Mouse (Mus musculus) heart, embryonic 16.5 days (tissue): ENCODE data around the gene Cgas. TPM values are rescaled to one million over a fixed set of nuclear protein-coding genes. Genes with fewer than 3 reads are reported as not detected.

ENCODE experiments used
- ATAC-seq: fragments of 200-750 bp; cut with Nextera tagmentation; replicated peaks from 2 replicates; pipeline ENCODE4 v1.8.0; 2017; ENCODE audit warnings: moderate number of reproducible peaks; ENCODE audit not compliant: insufficient read depth, low FRiP score; ENCODE audit errors: extremely low read depth
- H3K27ac ChIP-seq: fragments of 300-500 bp; sonication (generic); 2 replicates; pipeline ENCODE4 v1.5.1; 2014; ENCODE audit warnings: mild to moderate bottlenecking, low read length, control low read depth, moderate library complexity
- H3K27me3 ChIP-seq: fragments of 300-500 bp; sonication (generic); 2 replicates; pipeline ENCODE4 v1.6.1; 2014; ENCODE audit warnings: low read length, mixed read lengths; ENCODE audit not compliant: control insufficient read depth, insufficient read depth
- H3K36me3 ChIP-seq: fragments of 300-500 bp; sonication (generic); 2 replicates; pipeline ENCODE4 v1.6.1; 2014; ENCODE audit not compliant: control insufficient read depth, insufficient read depth
- H3K4me1 ChIP-seq: fragments of 300-500 bp; sonication (generic); 2 replicates; pipeline ENCODE4 v1.6.1; 2014; ENCODE audit warnings: low read length, mixed read lengths; ENCODE audit not compliant: control insufficient read depth, insufficient read depth
- H3K4me2 ChIP-seq: fragments of 300-500 bp; sonication (generic); 2 replicates; pipeline ENCODE4 v1.6.1; 2014; ENCODE audit warnings: low read depth, mild to moderate bottlenecking, control low read depth, low read length
- H3K4me3 ChIP-seq: fragments of 300-500 bp; sonication (generic); 2 replicates; pipeline ENCODE4 v1.5.1; 2014; ENCODE audit warnings: mild to moderate bottlenecking, control low read depth, low read length
- H3K9ac ChIP-seq: fragments of 300-500 bp; sonication (generic); 2 replicates; pipeline ENCODE4 v1.6.1; 2014; ENCODE audit warnings: low read length, control low read depth
- H3K9me3 ChIP-seq: fragments of 300-500 bp; sonication (generic); replicated peaks from 2 replicates; pipeline ENCODE4 v1.6.1; 2016; ENCODE audit warnings: low read length; ENCODE audit not compliant: control insufficient read depth
- WGBS: fragments of 180-500 bp; shearing (Covaris S2); extraction: QIAGEN DNeasy Blood & Tissue Kit; methylation state at CpG from one replicate; pipeline ENCODE4 v1.1.7; 2014; 5-methylcytosine and 5-hydroxymethylcytosine counted together
- polyA plus RNA-seq: library from polyadenylated mRNA; unstranded; fragments of >200 nt; fragmentation: Nextera tagmentation; extraction: Ambion mirVana; gene quantifications from 2 replicates; pipeline ENCODE4 v1.2.1, GENCODE M21; 2015

Cgas gene
- polyA plus RNA-seq, 1 experiment from 2014 or later: 1.5 TPM

DNA sequence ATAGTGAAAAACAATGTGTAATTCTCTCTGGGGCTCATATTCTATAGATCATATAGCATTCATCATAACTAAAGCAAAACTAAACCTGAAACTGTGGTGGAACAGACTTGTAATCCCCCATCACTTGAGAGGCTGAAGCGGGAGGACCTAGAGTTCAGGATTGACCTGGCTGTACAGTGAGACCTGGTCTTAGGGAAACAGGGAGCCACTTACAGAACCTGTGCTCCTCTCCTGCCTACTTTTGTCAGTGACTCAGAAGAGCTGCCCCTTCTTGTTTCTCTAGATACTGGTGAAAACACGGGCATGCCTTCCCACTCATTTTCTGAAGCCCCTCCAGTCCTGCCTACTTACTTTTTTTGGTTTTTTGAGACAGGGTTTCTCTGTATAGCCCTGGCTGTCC, 31.2 kb upstream of the Cgas start:
- peaks cover 12% of the 10 kb centered on the region for H3K4me1 ChIP-seq
- ATAC-seq: no peak
- no peak overlapping the region for H3K4me3 ChIP-seq
- no peak overlapping the region for H3K27ac ChIP-seq
- no peak overlapping the region for H3K4me2 ChIP-seq
- no peaks in the 10 kb centered on the region for H3K27me3 ChIP-seq
- no peak overlapping the region for H3K9ac ChIP-seq
- no peaks in the 10 kb centered on the region for H3K9me3 ChIP-seq
- 69% methylated on average over 2 of the region's 2 CpGs for WGBS
- peaks cover 53% of the 10 kb centered on the region for H3K36me3 ChIP-seq

DNA sequence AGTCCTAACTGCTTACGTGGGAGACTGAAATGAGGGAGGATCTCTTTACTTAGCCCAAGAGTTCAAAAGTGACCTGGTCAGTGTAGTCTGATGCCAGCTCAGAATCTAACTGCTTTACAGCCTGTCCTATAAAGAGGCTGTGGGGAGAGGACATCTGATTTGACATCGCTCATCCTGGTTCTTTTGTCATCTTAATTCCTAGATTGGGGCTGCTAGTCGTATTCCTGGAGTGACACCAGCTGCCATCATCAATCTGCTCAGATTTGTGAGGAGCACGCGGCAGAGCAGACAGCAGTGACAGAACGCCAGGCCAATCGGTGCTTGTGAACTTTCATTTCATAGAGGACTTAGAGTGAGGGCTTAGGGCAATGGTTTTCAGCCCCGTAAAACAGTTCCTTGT, 30.6 kb upstream of the Cgas start:
- Histone ChIP-seq H3K4me1 (peaks cover 7% of the 10 kb centered on the region), H3K4me2 (no peak overlapping the region), H3K27me3 (no peaks in the 10 kb centered on the region), H3K9ac (no peak overlapping the region), H3K4me3 (no peak overlapping the region), H3K27ac (no peak overlapping the region), H3K9me3 (no peaks in the 10 kb centered on the region), H3K36me3 (peaks cover 53% of the 10 kb centered on the region)
- no peak for ATAC-seq
- 88% methylated on average over 8 of the region's 8 CpGs for WGBS

DNA sequence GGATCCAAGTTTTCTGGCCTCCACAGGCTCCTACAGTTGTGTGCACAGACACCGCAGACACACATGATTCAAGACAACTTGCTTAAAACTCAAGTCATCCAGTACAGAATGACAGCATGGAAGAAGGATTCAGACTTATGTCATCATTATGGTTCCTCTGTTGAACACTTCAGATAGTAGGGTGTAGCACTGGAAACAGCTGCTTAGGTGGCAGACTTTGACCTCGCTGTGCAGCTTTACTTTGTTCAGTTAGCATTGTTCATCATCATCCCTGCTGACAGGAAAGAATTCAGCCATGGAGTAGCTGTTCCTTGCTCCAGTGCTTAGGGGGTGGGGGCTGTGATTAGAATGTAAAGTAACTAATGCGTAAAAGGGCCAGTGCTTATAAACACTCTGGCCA, 22.7 kb upstream of the Cgas start:
- Histone ChIP-seq H3K4me1 (no peaks in the 10 kb centered on the region), H3K9me3 (no peaks in the 10 kb centered on the region), H3K27me3 (no peaks in the 10 kb centered on the region), H3K27ac (no peak overlapping the region), H3K9ac (no peak overlapping the region), H3K4me2 (no peak overlapping the region), H3K36me3 (peaks cover 70% of the 10 kb centered on the region), H3K4me3 (no peak overlapping the region)
- no peak for ATAC-seq
- 77% methylated on average over 3 of the region's 3 CpGs for WGBS

DNA sequence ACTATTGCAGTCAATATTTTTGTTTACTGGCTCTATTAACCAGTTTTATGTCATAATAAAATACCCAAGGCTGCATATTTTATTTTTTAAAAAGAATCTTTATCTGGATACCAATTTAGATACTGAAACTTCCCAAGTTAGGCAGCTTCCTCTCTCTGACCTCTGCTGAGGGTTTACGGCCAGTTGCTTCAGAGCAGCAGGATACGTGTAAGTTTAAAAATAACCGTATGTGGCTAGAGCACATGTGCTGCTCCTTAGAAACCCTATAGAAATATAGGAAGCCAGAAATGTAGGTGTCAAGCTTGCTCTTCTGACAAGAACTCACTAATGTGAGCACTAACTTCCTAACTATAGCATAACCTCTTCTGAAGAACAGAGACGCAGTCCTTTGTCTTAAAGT, 20.3 kb upstream of the Cgas start:
- H3K9ac ChIP-seq: no peak overlapping the region
- no peak overlapping the region for H3K4me2 ChIP-seq
- no peaks in the 10 kb centered on the region for H3K27me3 ChIP-seq
- H3K27ac ChIP-seq: no peak overlapping the region
- ATAC-seq: no peak
- no peaks in the 10 kb centered on the region for H3K9me3 ChIP-seq
- WGBS: 64% methylated on average over 4 of the region's 4 CpGs
- no peaks in the 10 kb centered on the region for H3K4me1 ChIP-seq
- peaks cover 68% of the 10 kb centered on the region for H3K36me3 ChIP-seq
- no peak overlapping the region for H3K4me3 ChIP-seq

DNA sequence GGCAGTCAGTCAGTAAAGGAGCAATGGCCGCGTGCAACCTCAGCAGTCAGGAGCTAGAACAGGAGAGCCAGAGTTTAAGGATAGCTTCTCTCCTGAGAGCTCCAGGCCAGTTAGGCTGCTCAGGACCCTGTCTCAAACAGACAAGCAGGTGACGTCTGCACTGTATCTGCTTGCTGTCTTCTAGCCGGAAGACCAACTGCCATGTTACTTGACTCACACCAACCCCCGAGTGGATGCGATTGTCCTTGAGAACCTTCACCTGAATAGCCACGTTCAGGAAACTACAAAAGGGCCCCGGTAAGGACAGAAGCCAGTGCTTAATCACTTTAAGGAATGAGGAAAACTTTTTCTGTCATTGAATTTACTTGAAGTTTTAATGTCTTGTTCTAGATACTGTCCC, 14.0 kb upstream of the Cgas start:
- Histone ChIP-seq H3K9me3 (no peaks in the 10 kb centered on the region), H3K27me3 (no peaks in the 10 kb centered on the region), H3K4me2 (no peak overlapping the region), H3K36me3 (peaks cover 53% of the 10 kb centered on the region), H3K4me3 (no peak overlapping the region), H3K9ac (no peak overlapping the region), H3K4me1 (no peaks in the 10 kb centered on the region), H3K27ac (no peak overlapping the region)
- WGBS: 82% methylated on average over 8 of the region's 8 CpGs
- ATAC-seq: no peak

DNA sequence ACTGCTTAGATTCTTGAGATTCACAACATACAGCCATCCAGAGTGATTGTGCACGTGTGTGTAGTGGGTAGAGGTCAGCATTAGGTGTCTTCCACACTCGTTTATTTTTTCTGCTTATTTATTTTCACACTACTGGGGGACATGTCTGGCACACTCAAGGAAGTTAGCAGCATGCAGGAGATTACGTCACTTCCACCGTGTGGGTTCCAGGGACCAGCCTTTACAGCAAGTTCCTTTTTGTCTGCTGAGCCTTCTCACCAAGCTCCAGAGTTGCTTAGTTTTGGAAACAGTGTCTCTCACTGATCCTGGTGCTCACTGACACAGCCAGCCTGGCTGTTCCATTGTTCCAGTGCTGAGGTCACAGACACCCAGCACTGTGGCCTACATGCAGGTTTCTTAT, 8.3 kb upstream of the Cgas start:
- H3K9ac ChIP-seq: no peak overlapping the region
- H3K4me2 ChIP-seq: no peak overlapping the region
- H3K27me3 ChIP-seq: peaks cover 3% of the 10 kb centered on the region; the same call in 1 of the 2 replicates
- no peak overlapping the region for H3K4me3 ChIP-seq
- H3K4me1 ChIP-seq: peaks cover 7% of the 10 kb centered on the region
- 63% methylated on average over 4 of the region's 4 CpGs for WGBS
- no peaks in the 10 kb centered on the region for H3K9me3 ChIP-seq
- ATAC-seq: no peak
- H3K27ac ChIP-seq: no peak overlapping the region
- H3K36me3 ChIP-seq: peaks cover 24% of the 10 kb centered on the region

DNA sequence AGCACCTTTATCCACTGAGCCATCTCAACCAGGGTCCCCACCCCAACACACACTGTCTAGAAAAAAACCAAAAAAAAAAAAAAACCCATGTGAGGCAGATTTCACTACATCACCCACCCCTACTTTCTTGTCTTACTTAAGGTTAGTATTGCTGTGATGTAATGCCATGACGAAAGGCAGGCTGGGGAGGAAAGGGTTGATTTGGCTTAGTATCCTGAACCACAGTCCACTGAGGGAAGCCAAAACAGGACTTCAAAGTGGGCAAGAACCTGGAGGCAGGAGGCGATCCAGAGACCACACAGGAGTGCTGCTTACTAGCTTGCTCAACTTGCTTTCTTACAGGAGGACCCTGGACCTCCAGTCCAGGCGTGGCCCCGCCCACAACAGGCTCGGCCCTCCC, 7.4 kb upstream of the Cgas start:
- Histone ChIP-seq H3K27ac (no peak overlapping the region), H3K4me2 (no peak overlapping the region), H3K27me3 (peaks cover 6% of the 10 kb centered on the region), H3K9ac (no peak overlapping the region), H3K9me3 (no peaks in the 10 kb centered on the region), H3K36me3 (peaks cover 24% of the 10 kb centered on the region), H3K4me1 (peaks cover 7% of the 10 kb centered on the region), H3K4me3 (no peak overlapping the region)
- no peak for ATAC-seq
- 78% methylated on average over 5 of the region's 5 CpGs for WGBS

DNA sequence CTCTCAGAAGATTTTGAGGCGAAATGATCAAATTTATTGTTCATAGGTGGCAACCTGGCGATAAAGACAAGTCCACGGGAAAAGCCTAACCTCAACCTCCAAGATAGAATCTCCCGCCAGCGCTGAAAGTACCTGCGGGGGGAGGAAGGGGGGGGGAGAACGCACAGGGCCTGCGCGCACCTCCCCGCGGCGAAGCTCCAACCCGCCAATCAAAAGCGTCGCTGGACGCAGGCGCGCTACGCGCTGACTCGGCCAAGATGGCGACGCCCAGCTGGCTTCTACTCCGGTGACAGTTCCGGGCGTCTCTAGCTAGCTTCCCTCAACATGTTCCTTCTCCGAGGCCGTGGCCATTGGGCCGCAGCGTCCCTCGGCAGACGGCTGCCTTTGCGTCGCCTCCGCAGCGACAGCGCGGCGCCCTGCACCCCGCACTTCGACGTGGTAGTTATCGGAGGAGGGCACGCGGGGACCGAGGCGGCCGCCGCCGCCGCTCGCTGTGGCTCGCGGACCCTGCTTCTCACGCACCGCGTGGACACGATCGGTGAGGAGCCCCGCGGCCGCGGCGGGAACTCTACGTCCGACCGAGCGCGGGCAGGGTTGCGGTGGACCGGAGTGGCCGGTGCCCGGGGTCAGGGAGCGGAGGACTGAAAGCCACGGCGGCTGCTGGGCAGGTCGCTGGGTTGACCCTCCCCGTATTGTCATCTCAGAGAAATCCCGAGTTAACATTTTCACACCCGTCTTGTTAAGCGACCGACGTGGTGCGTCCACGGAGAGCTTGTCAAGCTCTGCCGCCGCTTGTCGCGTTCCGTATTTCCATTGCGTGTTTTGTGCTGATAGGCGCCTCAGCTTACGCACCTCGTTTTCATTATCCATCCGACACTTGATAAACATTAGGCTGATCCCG, 5.2 kb upstream of the Cgas start, which contains the start of the genes Mto1 and Gm17324:
Gene Mto1, plus strand, starts transcription at position 236 of the 901 bp plus-strand sequence.
Gene Gm17324, minus strand, starts transcription at position 814 of the 901 bp plus-strand sequence.
- peaks cover 18% of the 10 kb centered on the region for H3K27me3 ChIP-seq
- peak within 1 kb of the TSS; percentile 87 for H3K4me2 ChIP-seq
- peak within 1 kb of the TSS; percentile 95 for H3K9ac ChIP-seq
- H3K4me1 ChIP-seq: peaks cover 7% of the 10 kb centered on the region
- H3K27ac ChIP-seq: peak within 1 kb of the TSS; percentile 96
- H3K9me3 ChIP-seq: no peaks in the 10 kb centered on the region
- H3K4me3 ChIP-seq: peak within 1 kb of the TSS; percentile 99
- peaks cover 13% of the 10 kb centered on the region for H3K36me3 ChIP-seq
- ATAC-seq: peak; percentile 91
- WGBS: under 1% methylated on average over 95 of the region's 96 CpGs

DNA sequence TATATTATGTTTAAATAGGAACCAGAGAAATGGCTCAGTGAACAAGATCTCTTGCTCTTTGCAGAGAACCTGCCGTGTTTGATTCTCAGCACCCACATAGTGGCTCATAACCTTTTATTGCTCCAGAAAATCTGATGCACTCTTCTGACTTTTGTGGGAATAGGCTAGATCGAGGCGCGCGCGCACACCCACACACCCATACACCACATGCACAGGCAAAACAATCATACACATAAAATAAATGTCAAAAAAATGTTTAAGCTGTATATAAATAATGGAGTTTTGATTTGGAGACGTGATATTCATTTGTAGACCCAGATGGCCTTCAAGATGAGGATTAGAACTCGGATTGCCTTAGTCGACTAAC, 4.6 kb upstream of the Cgas start:
- Histone ChIP-seq H3K27me3 (peaks cover 21% of the 10 kb centered on the region), H3K4me3 (peak overlapping the region; percentile 99), H3K9me3 (no peaks in the 10 kb centered on the region), H3K4me1 (peaks cover 10% of the 10 kb centered on the region), H3K4me2 (peak overlapping the region; percentile 87), H3K9ac (peak overlapping the region; percentile 95), H3K36me3 (peaks cover 8% of the 10 kb centered on the region; the same call in 1 of the 2 replicates), H3K27ac (no peak overlapping the region)
- 28% methylated on average over 9 of the region's 9 CpGs for WGBS
- ATAC-seq: 0 out of 2 replicates have a peak, but pooled peaks have one; percentile 4
